Mouse (Mus musculus): ENCODE results near the gene Cfap161.

GRCm38 (mm10) chr7:83821951-83822350, 27.3 kb upstream of the Cfap161 start:
- TF ChIP-seq MAFK (IDR thresholded peaks at IDR 0.05; ENCODE audit: insufficient read depth, low read depth, low read length) (no peak), CHD2 (IDR thresholded peaks at IDR 0.05; ENCODE audit: low read depth, low read length) (no peak), ZC3H11A (IDR thresholded peaks at IDR 0.05; ENCODE audit: borderline replicate concordance, low read depth, low read length) (no peak), HCFC1 (IDR thresholded peaks at IDR 0.05; ENCODE audit: borderline replicate concordance, insufficient read depth, low read length) (no peak), ZNF384 (IDR thresholded peaks at IDR 0.05; ENCODE audit: low read depth, low read length) (no peak)
